In genomic region chr15:99470971-99471676, GRCm38 (mm10) we compare ENCODE assay signal across 7 mouse cellular contexts. TPM values are rescaled to one million over a fixed set of nuclear protein-coding genes. Genes with fewer than 3 reads are reported as not detected.
DNase-seq lines count a peak whose midpoint lies in the region; ATAC-seq and TF ChIP-seq lines count a peak whose summit lies in the region.

No protein-coding gene starts in this region.

- no peaks in the 10 kb centered on the region for H3K27me3 ChIP-seq in E14TG2a.4 (ENCODE audit: insufficient read depth, low read length)
- H3K27me3 ChIP-seq in heart, postnatal 0 days (ENCODE audit: control insufficient read depth, insufficient read depth, low read length): no peaks in the 10 kb centered on the region

- peaks cover 86% of the 10 kb centered on the region for H3K4me1 ChIP-seq in E14TG2a.4 (replicated peaks; ENCODE audit: low read depth, low read length)
- H3K4me1 ChIP-seq in heart, postnatal 0 days (ENCODE audit: control insufficient read depth, insufficient read depth): peaks cover 15% of the 10 kb centered on the region

- peak; percentile 41 for ATAC-seq in heart, postnatal 0 days (ENCODE audit: insufficient read depth, low read depth)
- peak; percentile 24 for ATAC-seq in megakaryocyte progenitor cell, adult 5-6 weeks (replicated peaks; ENCODE audit: poor library complexity)

- DNase-seq in adipocyte (ENCODE audit: low spot score): peak; percentile 57
- peak; percentile 33 for DNase-seq in embryo, embryonic 9.5 days (ENCODE audit: extremely low spot score)
- DNase-seq in heart, postnatal 0 days (ENCODE audit: low spot score): peak; percentile 67
- peak; percentile 60 to 73 for DNase-seq in layer of hippocampus, postnatal 10 days (ENCODE audit: low spot score in 2 of 2)
- DNase-seq in skeletal muscle tissue, adult 2 months (ENCODE audit: low read depth, low spot score): peak; percentile 66

- peaks cover 16% of the 10 kb centered on the region for H3K36me3 ChIP-seq in E14TG2a.4 (ENCODE audit: insufficient read depth, low read length)
- no peaks in the 10 kb centered on the region for H3K36me3 ChIP-seq in heart, postnatal 0 days (replicated peaks; ENCODE audit: control insufficient read depth, insufficient read depth, low read length)

- TF ChIP-seq CTCF in E14TG2a.4 (conservative IDR thresholded peaks at IDR 0.05; ENCODE audit: low read length): peak; percentile 99
- peak; percentile 69 for TF ChIP-seq CTCF in heart, postnatal 0 days (IDR thresholded peaks at IDR 0.05; ENCODE audit: low read depth)

- H3K4me2 ChIP-seq in heart, postnatal 0 days (ENCODE audit: low read depth, low read length): peak overlapping the region; percentile 47; the same call in 1 of the 2 replicates

- no peak for TF ChIP-seq EP300 in heart, postnatal 0 days (IDR thresholded peaks at IDR 0.05; ENCODE audit: low read depth)

- no peaks in the 10 kb centered on the region for H3K9me3 ChIP-seq in E14TG2a.4 (ENCODE audit: low read length)
- H3K9me3 ChIP-seq in heart, postnatal 0 days (replicated peaks; ENCODE audit: control insufficient read depth, low read length): no peaks in the 10 kb centered on the region

- H3K9ac ChIP-seq in heart, postnatal 0 days (replicated peaks; ENCODE audit: low read depth, low read length): no peak overlapping the region

- 46% methylated on average over 17 of the region's 17 CpGs for WGBS in heart, postnatal 0 days

- peak overlapping the region; percentile 76 for H3K27ac ChIP-seq in heart, postnatal 0 days (ENCODE audit: low read depth)

- H3K4me3 ChIP-seq in E14TG2a.4 (replicated peaks; ENCODE audit: low read length): peak overlapping the region; percentile 64
- no peak overlapping the region; the same call in 1 of the 2 replicates for H3K4me3 ChIP-seq in heart, postnatal 0 days (ENCODE audit: low read depth, low read length)

RNA-seq across cellular contexts. Expression of gene Bcdin3d, which starts 3.4 kb away (rescaled TPM):
- 3.5 and 11.0 TPM in 2 replicates for total RNA-seq in heart, postnatal 0 days (2014; rRNA removed; ENCODE audit: low replicate concordance)
- 12.5 and 13.1 TPM in 2 replicates for polyA plus RNA-seq in heart, postnatal 0 days (2015; fragmentation: Nextera tagmentation; extraction: Ambion mirVana)
- 1 to 10 TPM; 5.1 to 5.5 TPM for total RNA-seq in layer of hippocampus, postnatal 10 days (2021)
- total RNA-seq in megakaryocyte progenitor cell, adult 5-6 weeks (2015): 3.9 and 5.6 TPM in 2 replicates
- 3.7 and 6.2 TPM in 2 replicates for total RNA-seq in megakaryocyte progenitor cell, adult 5-6 weeks (2017)

RNA-seq across cellular contexts. Expression of gene Nckap5l, which starts 13.6 kb away (rescaled TPM):
- 7.5 and 35.0 TPM in 2 replicates for total RNA-seq in heart, postnatal 0 days (2014; rRNA removed; ENCODE audit: low replicate concordance)
- 3.7 and 5.0 TPM in 2 replicates for polyA plus RNA-seq in heart, postnatal 0 days (2015; fragmentation: Nextera tagmentation; extraction: Ambion mirVana)
- total RNA-seq in layer of hippocampus, postnatal 10 days (2021): 10 to 100 TPM; 32.5 to 38.1 TPM
- 4.0 and 9.7 TPM in 2 replicates for total RNA-seq in megakaryocyte progenitor cell, adult 5-6 weeks (2015)
- 0.17 and 2.2 TPM in 2 replicates for total RNA-seq in megakaryocyte progenitor cell, adult 5-6 weeks (2017)

RNA-seq across cellular contexts. Expression of gene Faim2, which starts 56.8 kb away (rescaled TPM):
- not detected in 2 replicates for total RNA-seq in heart, postnatal 0 days (2014; rRNA removed; ENCODE audit: low replicate concordance)
- 0.11 TPM in 1 of 2 replicates, not detected in the other for polyA plus RNA-seq in heart, postnatal 0 days (2015; fragmentation: Nextera tagmentation; extraction: Ambion mirVana)
- 100 to 1,000 TPM in 1 of 2 experiments, 10 to 100 TPM in 1; 98.1 to 101 TPM for total RNA-seq in layer of hippocampus, postnatal 10 days (2021)
- 0.39 and 0.56 TPM in 2 replicates for total RNA-seq in megakaryocyte progenitor cell, adult 5-6 weeks (2015)
- total RNA-seq in megakaryocyte progenitor cell, adult 5-6 weeks (2017): 0.10 and 0.17 TPM in 2 replicates

Comparison
In these comparisons a context has a peak if more than half of its experiments do, and no peak if none do; other contexts are left out.
1. RNA of gene Faim2, which starts 56.8 kb away (total RNA-seq): 98.1 to 101 TPM in layer of hippocampus, postnatal 10 days; 0.10 to 0.56 TPM in megakaryocyte progenitor cell, adult 5-6 weeks and not detected in heart, postnatal 0 days; every median in the first group is over 10 times any median in the second.
2. Peak in every context shown above with its lines, with median percentiles within 50 percentile points of each other: DNase-seq.